In the genomic region with DNA sequence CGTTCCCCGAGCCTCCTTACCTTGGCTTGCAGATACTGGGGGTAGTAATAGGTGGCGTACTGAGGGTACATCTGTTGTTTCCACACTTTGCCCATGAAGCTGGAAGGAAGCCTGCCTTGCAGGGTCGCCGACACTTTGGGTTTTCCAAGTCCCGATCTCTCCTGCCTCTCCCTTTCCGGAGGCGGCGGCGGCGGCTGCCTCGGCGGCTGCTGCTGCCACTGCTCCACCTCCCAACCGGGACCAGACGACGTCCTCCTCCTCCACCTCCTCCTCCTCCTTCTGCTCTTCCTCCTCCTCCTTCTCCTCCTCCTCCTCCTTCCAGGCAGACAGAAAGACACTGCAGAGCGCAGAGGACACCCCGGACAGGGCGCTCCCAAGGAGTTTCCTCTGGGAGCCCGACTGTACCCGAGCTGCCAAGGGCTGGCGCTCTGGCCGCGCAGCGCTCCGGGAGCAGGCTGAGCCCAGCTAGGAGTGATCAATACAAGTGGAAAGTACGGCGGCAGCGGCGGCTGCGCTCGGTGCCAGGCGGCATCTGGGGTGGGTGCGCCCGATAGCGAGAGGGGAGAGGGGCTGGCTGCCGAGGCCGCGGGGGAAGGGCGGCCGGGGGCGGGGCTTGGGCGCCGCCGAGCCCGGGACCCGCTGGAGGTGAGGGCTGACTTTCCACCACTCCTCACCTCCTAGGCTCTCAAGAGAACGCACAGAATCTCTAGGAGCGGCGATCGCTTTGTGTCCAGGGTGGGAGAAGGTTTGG, we compare ENCODE assay signal across 8 mouse cellular contexts. TPM values are rescaled to one million over a fixed set of nuclear protein-coding genes. Genes with fewer than 3 reads are reported as not detected.
A peak's percentile ranks its signal among the peaks of the same experiment; 100 is the strongest.
DNase-seq lines count a peak whose midpoint lies in the region; ATAC-seq and TF ChIP-seq lines count a peak whose summit lies in the region.

A gene (minus strand): TSS at position 522 of the 751 bp plus-strand sequence.

- TF ChIP-seq CTCF in lung, embryonic 14.5 days (IDR thresholded peaks at IDR 0.05; ENCODE audit: low read depth) = no peak
- TF ChIP-seq CTCF in olfactory bulb, adult 2 months (IDR thresholded peaks at IDR 0.05; ENCODE audit: insufficient read depth, low read depth, low read length) = no peak

- no peak for TF ChIP-seq POLR2A in olfactory bulb, adult 2 months (IDR thresholded peaks at IDR 0.05; ENCODE audit: insufficient read depth, low read depth, low read length)

- ATAC-seq in lung, embryonic 14.5 days (ENCODE audit: insufficient read depth) = peak; percentile 75

- DNase-seq in MN1 (ENCODE audit: low spot score) = peak; percentile 83
- DNase-seq in cerebellum, adult 9-11 months = peak; percentile 35
- DNase-seq in frontal cortex, postnatal 10 days (ENCODE audit: low spot score in 2 of 2) = peak; percentile 26 to 63
- DNase-seq in hindbrain, embryonic 10.5 days (ENCODE audit: low spot score) = peak; percentile 82
- peak; percentile 9 for DNase-seq in layer of hippocampus, adult 9-10 months (ENCODE audit: low spot score)
- DNase-seq in lung, embryonic 14.5 days = peak; percentile 85
- peak; percentile 35 to 47 for DNase-seq in thymus, postnatal 36 days

- 1% methylated on average over 51 of the region's 51 CpGs for WGBS in hindbrain, embryonic 10.5 days
- under 1% methylated on average over 46 of the region's 51 CpGs for WGBS in lung, embryonic 14.5 days
- WGBS in olfactory bulb, adult 2 months = under 1% methylated on average over 50 of the region's 51 CpGs

- peak within 1 kb of the TSS; percentile 95 for H3K27ac ChIP-seq in hindbrain, embryonic 10.5 days
- H3K27ac ChIP-seq in lung, embryonic 14.5 days (ENCODE audit: low read depth) = peak within 1 kb of the TSS; percentile 99
- peak within 1 kb of the TSS; percentile 46; the same call in 1 of the 2 replicates for H3K27ac ChIP-seq in olfactory bulb, adult 2 months (ENCODE audit: insufficient read depth, low read depth, low read length)

- peak within 1 kb of the TSS; percentile 83 for H3K4me3 ChIP-seq in hindbrain, embryonic 10.5 days
- H3K4me3 ChIP-seq in lung, embryonic 14.5 days (ENCODE audit: low read depth, low read length) = peak within 1 kb of the TSS; percentile 80
- H3K4me3 ChIP-seq in olfactory bulb, adult 2 months (ENCODE audit: insufficient read depth, low read depth, low read length) = peak within 1 kb of the TSS; percentile 80

- peak within 1 kb of the TSS; percentile 89 for H3K9ac ChIP-seq in lung, embryonic 14.5 days

- no peaks in the 10 kb centered on the region for H3K36me3 ChIP-seq in hindbrain, embryonic 10.5 days
- H3K36me3 ChIP-seq in lung, embryonic 14.5 days (ENCODE audit: insufficient read depth) = no peaks in the 10 kb centered on the region

- 0 out of 2 replicates have a peak, but pooled peaks cover 5% of the 10 kb centered on the region for H3K27me3 ChIP-seq in hindbrain, embryonic 10.5 days (ENCODE audit: insufficient read depth, poor library complexity, severe bottlenecking)
- no peaks in the 10 kb centered on the region for H3K27me3 ChIP-seq in lung, embryonic 14.5 days (ENCODE audit: insufficient read depth, low read length)

- H3K4me2 ChIP-seq in lung, embryonic 14.5 days = peak within 1 kb of the TSS; percentile 62

- peaks cover 21% of the 10 kb centered on the region for H3K4me1 ChIP-seq in hindbrain, embryonic 10.5 days (replicated peaks)
- peaks cover 5% of the 10 kb centered on the region; the same call in 1 of the 2 replicates for H3K4me1 ChIP-seq in lung, embryonic 14.5 days (ENCODE audit: insufficient read depth)
- H3K4me1 ChIP-seq in olfactory bulb, adult 2 months (ENCODE audit: control insufficient read depth, insufficient read depth, low read length) = peaks cover 6% of the 10 kb centered on the region

- no peaks in the 10 kb centered on the region for H3K9me3 ChIP-seq in hindbrain, embryonic 10.5 days
- H3K9me3 ChIP-seq in lung, embryonic 14.5 days (ENCODE audit: low read depth, low read length) = no peaks in the 10 kb centered on the region

RNA-seq across cellular contexts. Expression of the gene that starts here (rescaled TPM):
- 69.7 and 82.1 TPM in 2 replicates for polyA plus RNA-seq in hindbrain, embryonic 10.5 days (2016; fragmentation: Nextera tagmentation; extraction: Ambion mirVana)
- 127 and 136 TPM in 2 replicates for polyA plus RNA-seq in lung, embryonic 14.5 days (2014; fragmentation: Nextera tagmentation; extraction: Ambion mirVana)
- polyA plus RNA-seq in olfactory bulb, adult 2 months (2012; ENCODE audit: insufficient read depth, insufficient read length, low replicate concordance, missing spikeins) = not detected in 2 replicates

Comparison
In these comparisons a context has a peak if more than half of its experiments do, and no peak if none do; other contexts are left out.
1. Peak in every context shown above with its lines: DNase-seq, ATAC-seq, H3K4me3 ChIP-seq and H3K27ac ChIP-seq.
2. DNase-seq: peak in every context shown above with its lines; median percentile 85 in lung, embryonic 14.5 days; 83 in MN1; 82 in hindbrain, embryonic 10.5 days; 44 in frontal cortex, postnatal 10 days; 41 in thymus, postnatal 36 days; 35 in cerebellum, adult 9-11 months; 9 in layer of hippocampus, adult 9-10 months.
3. H3K27ac ChIP-seq: peak in every context shown above with its lines; median percentile 99 in lung, embryonic 14.5 days; 95 in hindbrain, embryonic 10.5 days; 46 in olfactory bulb, adult 2 months.